Mouse (Mus musculus): ENCODE results near the gene Nkpd1.
"Not testable (repeated sequence)": the region's sequence is repeated elsewhere in the genome, so short reads cannot be mapped to it uniquely, and the experiment has no call there.

Nkpd1 gene

DNA sequence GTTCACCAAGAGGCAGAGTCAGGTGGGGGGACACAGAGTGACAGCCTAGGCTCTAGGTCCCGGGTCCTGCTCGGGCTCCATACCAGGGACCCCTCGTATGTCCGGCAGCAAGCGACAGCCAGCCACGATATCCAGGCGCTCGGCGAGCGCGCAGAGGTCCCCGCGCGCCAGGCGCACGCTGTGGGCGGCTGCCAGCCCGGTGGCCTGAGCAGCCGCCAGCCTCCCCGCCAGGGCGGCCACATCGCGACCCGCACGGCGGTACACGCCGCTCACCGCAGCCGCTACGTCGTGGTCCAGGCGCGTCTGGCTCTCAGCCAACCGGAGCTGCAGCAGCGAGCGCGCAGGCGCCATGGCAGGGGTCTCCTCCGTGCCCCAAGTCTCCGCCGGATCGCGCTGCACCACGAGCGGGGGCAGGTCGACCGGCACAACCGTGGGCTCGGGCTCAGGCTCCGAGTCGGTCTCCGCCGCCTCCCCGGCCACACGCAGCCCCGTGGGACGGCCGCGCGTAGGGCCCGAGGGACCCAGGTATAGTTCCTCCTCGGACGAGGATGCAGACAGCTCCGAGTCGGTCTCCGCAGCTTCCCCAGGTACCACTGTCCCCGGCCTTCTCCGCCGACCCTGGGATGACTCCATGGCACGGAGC is 10.5 kb upstream of the Nkpd1 start:
- peak; percentile 35 for DNase-seq (ENCODE audit: low spot score)

DNA sequence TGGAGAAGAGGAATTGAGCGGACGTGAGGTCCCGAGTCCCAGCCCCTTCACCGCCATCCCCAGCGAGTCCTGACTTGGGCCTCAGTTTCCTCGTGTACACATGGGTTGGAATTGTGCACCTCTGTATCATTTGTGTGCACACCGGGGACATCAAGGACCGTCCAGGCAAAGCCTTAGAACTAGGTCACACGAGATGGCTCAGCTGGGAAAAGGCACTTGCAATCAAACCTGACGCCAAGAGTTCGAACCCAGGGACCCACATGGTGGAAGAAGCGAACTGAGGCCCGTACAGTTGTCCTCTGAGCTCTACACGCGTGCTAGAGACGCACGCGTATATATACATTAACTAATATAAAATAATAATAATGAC is 10.0 kb upstream of the Nkpd1 start:
- no peak for DNase-seq (ENCODE audit: low spot score)

DNA sequence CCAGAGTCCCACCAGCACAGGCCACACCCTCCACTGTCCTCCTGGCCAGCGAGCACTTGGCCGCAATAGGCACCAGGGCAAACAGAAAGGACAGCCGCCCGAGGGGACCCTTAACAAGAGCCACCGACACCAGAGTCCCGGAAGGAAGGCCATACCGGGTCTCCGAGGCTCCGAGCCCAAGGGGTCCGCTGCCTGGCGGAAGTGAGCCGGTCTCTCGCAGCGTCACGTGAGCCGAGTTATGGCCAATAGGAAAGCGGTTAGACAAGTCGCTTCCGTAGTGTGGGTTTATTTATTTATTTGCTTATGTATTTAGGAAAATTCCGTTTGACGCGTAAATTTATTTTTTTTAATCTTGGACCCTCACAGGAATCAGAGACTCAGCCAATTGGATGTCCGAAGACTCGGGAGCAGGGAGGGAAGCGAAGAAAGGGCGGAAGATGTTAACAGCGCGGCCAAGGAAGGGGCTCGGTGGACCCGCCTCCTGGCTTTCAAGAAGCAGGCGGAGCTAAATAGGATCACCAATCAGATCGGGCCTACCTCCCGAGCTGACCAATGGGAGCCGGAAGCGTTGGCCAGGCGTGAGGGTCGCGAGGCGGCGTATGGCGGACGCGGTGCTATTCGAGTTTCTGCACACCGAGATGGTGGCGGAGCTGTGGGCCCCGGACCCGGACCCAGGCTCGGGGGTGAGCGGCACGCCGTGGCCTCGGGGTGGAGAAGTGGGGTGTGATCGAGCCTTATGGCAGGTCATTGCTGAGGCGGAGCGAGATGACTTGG is 9.3 kb upstream of the Nkpd1 start, which contains the start of the genes Bloc1s3 and Trappc6a:
TSS of gene Bloc1s3 (minus strand) at position 218 of the 774 bp plus-strand sequence.
TSS of gene Trappc6a (plus strand) at position 246 of the 774 bp plus-strand sequence.
- peak; percentile 84 for DNase-seq (ENCODE audit: low spot score)

DNA sequence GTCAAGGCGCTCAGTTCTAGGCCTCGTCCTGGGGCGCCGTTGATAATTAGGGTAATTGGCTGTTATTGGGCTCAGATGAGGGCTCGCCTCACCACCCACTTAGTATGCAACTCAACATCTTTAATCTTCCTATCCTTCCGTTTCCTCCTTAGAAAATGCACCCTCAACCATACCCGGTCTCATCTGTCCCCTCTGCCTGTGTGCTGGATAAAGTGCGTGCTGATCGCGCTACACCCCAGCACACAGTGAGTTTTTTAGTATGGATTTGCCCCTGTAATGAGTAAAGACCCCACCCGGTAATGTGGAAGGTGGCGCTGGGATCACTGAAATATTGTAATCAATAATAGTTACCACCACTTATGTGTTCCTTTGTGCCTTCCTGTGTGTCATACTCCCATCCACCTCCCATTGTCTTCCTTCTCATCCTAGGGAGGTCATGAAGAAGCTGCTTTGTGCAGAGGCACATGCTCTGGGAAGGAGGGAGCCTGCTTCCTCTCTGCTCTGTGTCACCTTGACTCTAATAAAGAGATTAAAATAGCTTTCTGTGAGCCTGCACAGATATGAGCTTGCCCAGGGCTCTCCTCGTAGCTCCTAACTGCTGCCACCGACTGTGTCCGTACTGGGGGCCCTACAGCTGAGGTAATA is 8.6 kb upstream of the Nkpd1 start:
- DNase-seq (ENCODE audit: low spot score) = no peak

DNA sequence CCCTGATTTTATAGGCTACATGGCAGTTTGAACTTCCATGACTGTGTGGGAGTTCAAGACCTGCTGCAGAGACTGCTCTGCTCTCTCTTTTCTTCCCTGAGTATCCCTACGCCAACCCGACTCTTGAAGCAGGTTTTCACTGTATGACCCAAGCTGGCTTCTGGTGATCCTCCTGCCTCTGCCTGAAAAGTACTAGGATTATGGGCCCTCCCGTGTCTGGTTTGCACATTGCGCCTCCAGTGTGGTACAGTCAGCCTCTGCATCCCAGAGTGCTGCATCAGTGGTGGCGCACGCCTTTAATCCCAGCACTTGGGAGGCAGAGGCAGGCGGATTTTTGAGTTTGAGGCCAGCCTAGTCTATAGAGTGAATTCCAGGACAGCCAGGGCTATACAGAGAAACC is 7.9 kb upstream of the Nkpd1 start:
- no peak for DNase-seq (ENCODE audit: low spot score)

DNA sequence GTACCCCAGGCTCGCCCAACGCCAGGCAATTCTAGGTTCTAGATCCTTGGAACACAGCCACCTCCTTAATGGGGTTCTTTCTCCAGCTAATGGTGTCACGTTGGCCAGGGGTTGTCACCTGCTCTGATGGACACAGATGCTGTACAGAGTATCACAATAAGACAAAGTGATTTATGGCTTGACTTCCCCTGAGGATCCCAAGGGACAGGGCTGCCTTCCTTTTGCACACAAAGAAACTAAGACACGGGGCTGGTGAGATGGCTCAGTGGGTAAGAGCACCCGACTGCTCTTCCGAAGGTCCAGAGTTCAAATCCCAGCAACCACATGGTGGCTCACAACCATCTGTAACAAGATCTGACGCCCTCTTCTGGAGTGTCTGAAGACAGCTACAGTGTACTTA is 5.7 kb upstream of the Nkpd1 start:
- not testable (repeated sequence) for DNase-seq (ENCODE audit: low spot score)

DNA sequence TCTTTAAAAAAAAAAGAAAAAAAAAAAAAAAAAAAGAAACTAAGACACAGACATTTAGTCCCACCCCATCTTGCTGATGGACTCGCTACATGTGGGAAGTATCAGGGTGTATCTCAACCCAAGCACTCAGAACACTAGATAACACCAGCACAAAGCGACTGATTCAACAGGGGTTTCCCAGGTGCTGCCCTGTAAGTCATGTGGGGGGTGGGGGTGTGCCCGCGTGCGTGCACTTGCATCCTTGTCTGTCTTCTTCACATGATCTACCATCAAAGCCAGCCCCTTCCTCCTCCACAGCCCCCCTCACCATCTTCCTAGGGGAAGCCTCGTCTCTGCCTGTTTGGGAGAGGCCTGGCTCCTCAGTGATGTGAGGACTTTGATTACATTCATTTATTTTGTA is 5.3 kb upstream of the Nkpd1 start:
- no peak for DNase-seq (ENCODE audit: low spot score)

DNA sequence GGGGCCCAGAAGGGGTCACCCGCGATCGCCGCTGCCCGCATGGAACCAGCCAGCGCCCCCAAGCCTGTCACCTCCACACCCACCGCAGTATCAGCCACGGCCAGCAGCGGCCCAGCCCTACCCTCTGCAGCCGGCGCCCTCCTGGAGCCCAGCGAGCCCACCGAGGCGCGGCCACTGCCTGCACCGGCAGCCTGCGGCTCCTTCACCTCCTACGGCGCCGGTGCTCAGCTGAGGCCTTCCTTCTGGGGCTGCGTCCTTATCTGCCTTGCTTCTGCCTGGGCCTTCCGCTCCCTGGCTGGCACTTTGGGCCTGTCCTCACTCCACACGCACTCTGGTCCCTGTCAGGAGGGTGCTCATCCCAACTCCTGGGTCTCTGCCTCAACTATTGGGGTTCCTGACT is 2.4 kb downstream of the Nkpd1 start:
- DNase-seq (ENCODE audit: low spot score) = no peak

DNA sequence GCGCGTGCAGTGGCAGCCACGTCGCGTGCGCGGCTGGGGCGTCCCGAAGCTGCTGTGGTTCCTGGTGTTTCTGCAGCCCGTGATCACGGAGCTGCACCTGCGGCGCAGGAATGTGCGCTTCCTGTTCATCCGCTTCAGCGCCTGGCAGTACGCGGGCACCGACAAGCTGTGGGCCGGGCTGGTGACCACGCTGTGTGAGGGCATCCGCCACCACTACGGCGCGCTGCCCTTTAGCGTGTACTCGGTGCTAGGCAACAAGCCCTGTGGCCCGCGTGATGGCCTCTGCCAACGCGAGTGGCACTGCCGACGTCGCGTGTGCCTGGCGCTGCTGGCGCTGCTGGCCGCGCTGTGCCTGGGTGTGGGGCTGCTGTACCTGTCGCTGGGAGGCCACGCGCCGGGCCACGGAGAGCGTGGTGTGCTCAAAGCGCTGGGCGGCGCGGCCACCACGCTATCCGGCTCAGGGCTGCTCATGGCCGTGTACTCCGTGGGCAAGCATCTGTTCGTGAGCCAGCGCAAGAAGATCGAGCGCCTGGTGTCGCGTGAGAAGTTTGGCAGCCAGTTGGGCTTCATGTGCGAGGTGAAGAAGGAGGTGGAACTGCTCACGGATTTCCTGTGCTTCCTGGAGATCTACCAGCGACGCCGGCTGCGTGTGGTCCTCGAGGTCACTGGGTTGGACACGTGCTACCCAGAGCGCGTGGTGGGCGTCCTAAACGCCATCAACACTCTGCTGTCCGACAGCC is 5.5 kb downstream of the Nkpd1 start:
- DNase-seq (ENCODE audit: low spot score) = no peak

DNA sequence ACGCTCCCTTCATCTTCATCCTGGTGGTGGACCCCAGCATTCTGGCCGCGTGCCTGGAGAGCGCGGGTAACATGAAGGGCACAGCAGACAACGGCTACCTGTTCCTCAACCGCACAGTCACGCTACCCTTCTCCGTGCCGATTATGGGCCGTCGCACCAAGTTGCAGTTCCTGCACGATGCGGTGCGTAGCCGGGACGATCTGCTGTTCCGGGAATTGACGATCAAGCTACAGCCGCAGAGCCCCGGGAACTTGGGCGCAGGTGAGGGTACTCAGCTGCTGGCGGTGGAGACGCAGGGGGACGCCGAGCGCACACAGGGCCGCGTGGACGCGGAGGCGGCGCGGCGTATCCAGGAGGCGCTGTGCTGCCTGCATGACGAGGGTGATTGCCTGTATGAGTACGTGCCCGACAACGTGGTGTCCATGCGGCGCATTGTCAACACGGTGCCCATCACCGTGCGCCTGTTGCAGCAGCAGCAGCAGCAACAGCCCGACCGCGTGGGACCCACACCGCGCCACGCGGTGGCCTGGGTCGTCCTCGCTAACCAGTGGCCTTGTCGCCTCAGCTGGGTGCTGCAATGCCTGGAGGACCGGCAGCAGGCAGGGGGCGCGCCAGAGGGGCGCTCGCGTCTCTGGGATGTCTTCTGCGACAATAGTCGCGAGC is 6.2 kb downstream of the Nkpd1 start:
- peak; percentile 42 for DNase-seq (ENCODE audit: low spot score)

DNA sequence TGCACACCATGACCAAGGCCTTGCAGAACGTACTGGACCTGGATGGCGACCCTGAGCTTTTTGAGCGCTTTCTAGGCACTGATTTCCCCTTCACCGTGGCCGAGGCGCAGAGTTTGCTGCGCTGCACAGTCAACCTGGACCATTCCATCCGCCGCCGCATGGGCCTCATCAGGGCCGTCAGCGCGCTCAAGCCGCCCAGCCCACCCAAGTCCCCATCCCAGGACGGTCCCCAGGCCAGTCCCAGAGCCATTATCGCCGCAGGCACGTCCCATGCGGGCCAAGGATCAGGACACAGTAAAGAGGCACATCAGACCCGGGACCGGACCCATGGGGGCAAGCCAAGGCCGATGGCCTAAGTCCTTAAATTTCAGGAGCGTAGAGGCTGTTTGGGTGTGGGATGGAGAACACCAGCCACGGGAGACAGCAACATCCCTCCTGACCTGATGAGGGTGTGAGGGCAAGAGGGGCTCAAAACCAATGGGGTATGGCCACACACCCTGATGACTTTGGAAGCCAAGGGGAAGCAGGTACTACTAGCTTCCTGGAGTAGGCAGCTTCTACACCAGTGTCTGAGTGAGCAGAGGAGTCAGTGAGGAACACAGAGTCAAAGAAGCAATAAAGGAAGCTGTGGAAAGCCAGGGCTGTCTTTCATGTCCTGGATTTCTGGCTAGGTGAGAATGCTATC is 6.9 kb downstream of the Nkpd1 start:
- DNase-seq (ENCODE audit: low spot score) = no peak

DNA sequence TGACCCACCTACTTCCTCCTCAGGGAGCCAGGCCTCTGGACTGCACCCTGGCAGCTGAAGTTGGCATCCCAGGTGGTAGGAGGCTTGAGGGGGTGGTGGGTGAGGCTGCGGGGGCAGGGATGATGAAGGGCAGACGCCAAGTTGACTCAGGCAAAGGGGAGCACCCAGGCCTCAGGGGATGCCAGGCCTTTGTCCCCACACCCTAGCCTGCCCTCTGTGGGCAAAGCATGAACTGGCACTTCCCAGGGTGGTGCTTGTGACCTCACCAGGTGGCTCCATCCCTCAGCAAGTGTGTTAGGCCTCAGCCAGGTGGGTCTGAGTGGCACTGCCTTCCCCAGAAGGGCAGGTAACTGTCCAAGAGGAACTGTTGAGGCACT is 7.5 kb downstream of the Nkpd1 start:
- no peak for DNase-seq (ENCODE audit: low spot score)

DNA sequence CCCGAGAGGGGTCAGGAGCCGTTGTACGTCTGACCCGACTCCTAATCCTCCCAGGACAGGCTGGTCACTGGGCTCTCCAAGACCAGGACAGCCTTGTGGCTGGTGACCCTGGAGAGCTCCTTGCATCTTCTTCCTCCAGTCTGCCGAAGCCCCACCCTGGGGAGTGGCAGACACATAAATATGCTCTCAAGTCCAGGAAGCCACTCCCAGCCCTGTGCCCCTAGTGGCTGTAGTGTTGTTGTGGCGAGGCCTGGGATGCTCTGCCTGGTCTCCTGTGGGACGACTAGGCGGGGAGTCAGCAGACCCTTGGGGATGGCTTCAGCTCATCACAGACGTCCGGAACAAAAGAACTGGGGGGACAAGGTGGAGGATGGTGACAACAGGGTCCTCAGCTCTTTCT is 13.4 kb downstream of the Nkpd1 start:
- no peak for DNase-seq (ENCODE audit: low spot score)

DNA sequence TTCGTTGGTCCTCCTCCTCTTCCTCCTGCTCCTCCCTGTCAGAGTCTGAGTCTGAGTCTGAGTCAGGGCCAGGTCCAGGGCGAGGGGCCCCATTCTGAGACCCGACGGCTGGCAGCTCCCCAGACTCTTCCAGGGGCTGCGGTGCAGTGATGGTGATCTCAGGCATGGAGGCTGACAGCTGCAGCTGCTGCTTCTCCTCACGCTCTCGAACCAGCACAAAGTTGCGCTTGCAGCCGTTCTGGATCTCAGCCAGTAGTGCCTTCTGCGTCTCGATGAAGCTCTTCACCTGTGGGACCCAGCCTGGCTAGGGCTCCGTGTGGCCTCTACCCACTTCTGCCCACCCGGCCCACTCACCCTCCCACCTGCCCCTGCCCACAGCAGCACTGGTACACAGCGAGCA is 14.6 kb downstream of the Nkpd1 start:
- DNase-seq (ENCODE audit: low spot score) = no peak

DNA sequence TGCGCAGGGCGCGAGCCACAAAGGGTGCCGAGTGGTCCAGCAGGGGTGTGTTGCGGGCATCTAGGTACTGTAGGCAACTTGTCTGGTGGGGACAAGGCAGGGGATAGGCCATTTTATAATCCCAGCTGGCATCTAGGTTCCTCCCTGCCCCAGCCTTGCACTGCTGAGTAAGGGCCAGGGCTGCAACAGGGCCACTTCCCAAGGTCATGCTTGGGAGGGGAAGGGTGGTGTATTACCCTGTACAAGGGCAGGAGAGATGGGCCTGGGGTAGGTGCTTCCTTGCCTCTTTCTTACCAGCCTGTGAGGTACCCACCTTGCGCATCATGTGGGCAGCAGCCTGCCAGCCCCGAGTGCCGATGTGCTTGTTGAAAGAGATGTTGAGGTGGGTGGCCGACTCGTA is 17.0 kb downstream of the Nkpd1 start:
- no peak for DNase-seq (ENCODE audit: low spot score)

DNA sequence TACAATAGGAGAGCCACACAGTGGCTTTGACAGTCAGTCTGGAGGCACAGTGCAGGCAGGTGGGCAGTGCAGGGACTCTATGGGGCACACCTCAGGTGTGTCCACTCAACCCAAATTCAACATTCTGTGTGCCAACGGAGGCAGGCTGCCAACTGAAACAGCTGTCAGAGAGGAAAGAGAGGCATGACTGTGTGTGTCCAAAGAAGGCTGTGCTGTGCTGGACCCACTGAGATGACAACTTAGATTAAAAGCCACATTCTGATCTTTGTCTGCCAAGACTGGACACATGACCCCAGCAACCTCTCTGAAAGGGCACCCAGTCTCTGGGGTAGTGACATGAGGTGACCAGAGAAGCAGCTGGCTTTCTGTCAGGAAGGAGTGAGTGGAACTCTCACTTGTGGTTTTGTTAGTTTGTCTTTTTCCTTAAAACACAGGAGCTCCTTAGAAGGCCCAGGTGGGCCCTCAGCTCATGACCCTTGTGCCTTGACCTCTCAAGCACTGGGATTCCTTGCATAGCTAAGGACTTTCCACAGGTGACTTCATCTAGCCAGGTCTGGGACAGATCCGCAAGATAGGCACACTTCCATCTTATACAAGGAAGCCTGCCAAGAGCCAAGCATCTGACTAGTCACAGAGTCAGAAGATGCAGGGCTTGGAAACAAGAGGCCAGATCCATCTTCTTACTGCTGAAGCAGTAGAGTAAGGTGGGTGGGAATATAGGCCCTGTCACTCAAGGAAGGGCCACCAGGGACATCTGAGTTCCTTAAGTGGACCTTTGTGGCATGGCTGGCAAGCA is 23.3 kb downstream of the Nkpd1 start:
- no peak for DNase-seq (ENCODE audit: low spot score)

DNA sequence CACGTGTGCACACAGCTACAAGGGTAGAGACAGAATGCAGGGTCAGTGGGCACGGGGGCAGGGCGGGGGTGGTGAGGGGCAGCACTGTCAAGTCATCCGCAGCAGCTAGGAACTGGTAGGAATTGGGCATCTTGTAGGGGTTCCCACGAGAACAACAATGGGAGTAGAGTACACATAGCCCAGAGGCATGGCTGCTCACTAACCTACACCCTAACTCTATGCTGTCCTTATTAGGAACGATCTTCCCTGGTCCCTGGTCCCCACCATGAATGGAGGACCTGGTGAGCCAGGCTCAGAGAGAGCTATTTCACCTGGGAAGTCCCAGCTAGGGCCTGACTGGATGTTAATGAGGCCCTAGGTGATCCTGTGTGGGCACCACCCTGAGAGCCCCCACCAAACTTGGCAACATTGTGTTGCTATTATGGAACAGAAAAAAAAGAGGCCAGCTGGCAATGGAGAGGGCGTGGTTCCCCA is 24.1 kb downstream of the Nkpd1 start:
- DNase-seq (ENCODE audit: low spot score) = no peak

DNA sequence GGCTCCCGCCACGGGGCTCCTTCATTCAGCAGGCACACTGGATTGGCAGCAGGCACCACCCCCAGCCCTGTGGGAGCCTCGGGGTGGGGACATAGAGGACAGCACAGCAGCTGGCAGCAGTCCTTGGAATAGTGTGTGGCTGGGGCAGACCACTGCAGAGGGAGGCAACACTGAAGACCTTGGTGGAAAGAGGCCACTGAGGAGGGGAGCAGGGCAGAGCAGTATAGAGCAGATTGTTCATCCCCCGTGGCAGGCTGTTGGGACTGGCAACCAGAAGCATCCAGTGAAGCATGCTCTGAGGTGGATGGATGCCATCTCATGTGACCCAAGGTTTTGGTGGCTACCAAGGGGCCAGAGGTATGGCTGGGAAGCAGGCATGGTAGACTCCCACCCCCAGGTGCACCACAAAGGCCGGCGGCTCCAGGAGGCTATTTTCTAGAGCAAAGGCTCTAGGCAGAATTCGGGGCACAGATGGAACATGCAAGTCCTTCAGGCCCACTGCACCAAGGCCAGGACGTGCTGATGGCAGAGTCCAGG is 24.6 kb downstream of the Nkpd1 start:
- no peak for DNase-seq (ENCODE audit: low spot score)

DNA sequence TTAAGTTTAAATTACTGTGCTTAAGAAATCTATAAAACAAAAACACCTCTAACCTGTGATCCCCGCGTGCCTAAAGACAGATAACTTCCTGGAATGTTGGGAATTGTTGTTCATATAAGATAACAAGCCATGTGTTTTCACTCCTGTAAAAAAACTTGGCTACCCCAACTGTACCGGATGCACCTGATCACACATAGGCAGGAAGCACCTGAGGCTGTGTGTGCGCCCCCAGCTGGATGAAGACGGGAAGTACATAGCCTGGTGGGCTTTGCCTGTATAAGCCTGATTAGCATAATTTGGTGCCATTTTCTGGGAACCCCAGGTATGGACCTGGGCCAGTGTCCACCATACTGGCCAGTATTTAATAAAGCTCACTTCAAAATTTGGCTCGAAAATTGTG is 25.9 kb downstream of the Nkpd1 start:
- no peak for DNase-seq (ENCODE audit: low spot score)

DNA sequence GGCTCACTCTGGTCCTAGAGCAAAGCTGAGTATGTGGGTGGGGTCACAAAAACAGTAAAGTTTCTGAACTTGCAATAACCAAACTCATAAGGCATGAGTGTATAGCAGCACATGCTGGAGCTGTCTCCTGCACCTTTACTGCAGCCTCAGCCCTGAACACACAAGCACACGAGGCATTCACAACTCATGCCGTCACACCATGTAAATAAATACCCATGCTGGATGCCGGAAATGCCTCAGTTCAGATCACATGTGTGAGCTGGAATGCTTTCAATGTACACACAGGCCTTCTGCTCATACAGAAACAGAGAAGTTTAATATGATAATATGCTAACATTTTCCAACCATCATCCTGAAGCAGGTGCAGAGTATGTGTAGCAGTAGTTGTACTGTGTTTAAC is 28.4 kb downstream of the Nkpd1 start:
- no peak for DNase-seq (ENCODE audit: low spot score)
